Mouse (Mus musculus) stomach, postnatal 0 days (tissue): Measurements from ENCODE around the gene Tnfsf4. TPM values are rescaled to one million over a fixed set of nuclear protein-coding genes. Genes with fewer than 3 reads are reported as not detected.

Source experiments
- ATAC-seq: fragments of 200-750 bp; cut with Nextera tagmentation; 2 replicates; pipeline ENCODE4 v1.8.0; 2017; ENCODE audit not compliant: low FRiP score, low TSS enrichment
- DNase-seq: peaks from one replicate; pipeline ENCODE4 v3.0.0-alpha.2; 2016; ENCODE audit warnings: low spot score
- H3K27ac ChIP-seq: fragments of 300-500 bp; sonication (generic); replicated peaks from 2 replicates; pipeline ENCODE4 v1.5.1; 2014; ENCODE audit warnings: mild to moderate bottlenecking, control low read depth
- H3K27me3 ChIP-seq: fragments of 300-500 bp; sonication (generic); 2 replicates; pipeline ENCODE4 v1.6.1; 2014; ENCODE audit warnings: low read length; ENCODE audit not compliant: control insufficient read depth, insufficient read depth
- H3K36me3 ChIP-seq: fragments of 300-500 bp; sonication (generic); 2 replicates; pipeline ENCODE4 v1.6.1; 2014; ENCODE audit warnings: low read length, mixed read lengths; ENCODE audit not compliant: control insufficient read depth, insufficient read depth
- H3K4me1 ChIP-seq: fragments of 300-500 bp; sonication (generic); replicated peaks from 2 replicates; pipeline ENCODE4 v1.6.1; 2014; ENCODE audit warnings: antibody characterized with exemption; ENCODE audit not compliant: control insufficient read depth, insufficient read depth
- H3K4me2 ChIP-seq: fragments of 300-500 bp; sonication (generic); replicated peaks from 2 replicates; pipeline ENCODE4 v1.6.1; 2014; ENCODE audit warnings: low read depth, mild to moderate bottlenecking, control low read depth, moderate library complexity
- H3K4me3 ChIP-seq: fragments of 300-500 bp; sonication (generic); 2 replicates; pipeline ENCODE4 v1.5.1; 2014; ENCODE audit warnings: low read depth, low read length, control low read depth
- H3K9ac ChIP-seq: fragments of 300-500 bp; sonication (generic); 2 replicates; pipeline ENCODE4 v1.6.1; 2014; ENCODE audit warnings: mild to moderate bottlenecking, low read length, control low read depth, mixed read lengths
- H3K9me3 ChIP-seq: fragments of 300-500 bp; sonication (generic); 2 replicates; pipeline ENCODE4 v1.6.1; 2016; ENCODE audit warnings: low read length; ENCODE audit not compliant: control insufficient read depth
- CTCF ChIP-seq: IDR thresholded peaks from 2 replicates; pipeline ENCODE4 v1.5.1; 2016; ENCODE audit warnings: antibody characterized with exemption, low read depth, mild to moderate bottlenecking, moderate library complexity
- EP300 ChIP-seq: optimal IDR thresholded peaks from 2 replicates; pipeline ENCODE3; 2016; ENCODE audit warnings: antibody characterized with exemption
- WGBS: fragments of 180-500 bp; shearing (Covaris S2); extraction: QIAGEN DNeasy Blood & Tissue Kit; methylation state at CpG from one replicate; pipeline ENCODE4 v1.1.7; 2014; 5-methylcytosine and 5-hydroxymethylcytosine counted together
- polyA plus RNA-seq: library from polyadenylated mRNA; unstranded; fragments of >200 nt; fragmentation: Nextera tagmentation; extraction: Ambion mirVana; gene quantifications from 2 replicates; pipeline ENCODE4 v1.2.1, GENCODE M21; 2015

Tnfsf4 gene
- polyA plus RNA-seq, 1 experiment from 2014 or later = 0.24 TPM

DNA sequence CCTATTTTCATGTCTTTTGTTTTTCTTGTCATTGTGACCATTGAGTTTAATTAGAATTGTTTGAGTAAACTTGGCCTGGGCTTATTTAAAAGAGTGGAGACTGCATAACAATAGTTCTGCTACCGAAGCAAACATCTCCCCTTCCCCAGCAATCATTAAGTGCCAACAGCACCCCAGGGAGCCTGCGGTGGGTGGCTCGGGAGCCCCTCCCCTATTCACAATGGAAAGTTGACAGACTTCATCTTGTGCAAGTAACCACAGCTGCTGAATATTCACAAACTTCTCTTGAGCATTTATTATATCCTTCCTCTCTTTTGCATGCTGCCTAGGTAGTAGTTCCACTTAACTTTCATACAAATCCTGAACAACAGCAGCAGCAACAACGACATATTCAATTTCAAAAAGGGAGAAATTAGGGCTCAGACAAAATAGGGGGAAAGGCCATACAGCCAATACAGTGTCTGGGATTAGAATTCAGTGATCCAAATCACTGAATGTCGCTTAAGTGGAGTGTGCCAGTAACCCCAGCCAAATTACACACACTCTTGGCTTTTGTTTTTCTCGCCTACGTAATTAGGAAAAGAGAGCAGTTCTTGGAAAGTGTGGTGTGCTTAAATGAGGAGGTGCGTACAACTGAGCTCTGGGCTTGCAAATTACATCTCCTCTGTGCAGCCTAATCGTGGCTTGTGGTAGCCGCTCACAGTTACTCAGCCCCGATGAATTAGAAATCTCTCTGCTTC, 15.4 kb upstream of the Tnfsf4 start:
- ATAC-seq (no peak), DNase-seq (no peak)
- H3K36me3 ChIP-seq = no peaks in the 10 kb centered on the region
- WGBS = 28% methylated on average over 11 of the region's 11 CpGs
- H3K27ac ChIP-seq = no peak overlapping the region
- no peaks in the 10 kb centered on the region for H3K9me3 ChIP-seq
- H3K4me3 ChIP-seq = no peak overlapping the region
- no peaks in the 10 kb centered on the region for H3K27me3 ChIP-seq
- no peak overlapping the region for H3K4me2 ChIP-seq
- TF ChIP-seq CTCF (no peak), EP300 (no peak)
- H3K4me1 ChIP-seq = no peaks in the 10 kb centered on the region
- H3K9ac ChIP-seq = no peak overlapping the region

DNA sequence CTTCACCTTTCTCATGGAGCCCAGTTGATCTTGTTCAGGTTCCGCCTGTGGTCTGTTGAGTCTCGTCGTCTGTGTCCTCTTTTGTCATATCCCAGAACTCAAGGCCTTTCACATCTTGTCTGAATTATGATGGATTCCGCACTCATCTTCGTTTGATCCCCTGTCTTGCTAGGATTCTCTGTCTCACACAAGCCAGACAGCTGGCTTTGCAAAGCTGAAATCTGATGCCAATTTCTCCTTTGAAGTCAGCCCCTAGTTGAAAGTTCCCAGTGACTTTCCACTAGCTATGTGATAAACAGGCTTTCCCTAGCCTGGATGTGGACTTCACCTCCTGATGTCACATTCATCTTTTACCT, 14.8 kb upstream of the Tnfsf4 start:
- no peaks in the 10 kb centered on the region for H3K9me3 ChIP-seq
- H3K9ac ChIP-seq = no peak overlapping the region
- 41% methylated on average over 5 of the region's 5 CpGs for WGBS
- H3K27me3 ChIP-seq = no peaks in the 10 kb centered on the region
- no peak overlapping the region for H3K4me3 ChIP-seq
- no peaks in the 10 kb centered on the region for H3K4me1 ChIP-seq
- TF ChIP-seq CTCF = no peak
- TF ChIP-seq EP300 = no peak
- H3K36me3 ChIP-seq = no peaks in the 10 kb centered on the region
- no peak for ATAC-seq
- no peak overlapping the region for H3K27ac ChIP-seq
- H3K4me2 ChIP-seq = no peak overlapping the region
- DNase-seq = no peak

DNA sequence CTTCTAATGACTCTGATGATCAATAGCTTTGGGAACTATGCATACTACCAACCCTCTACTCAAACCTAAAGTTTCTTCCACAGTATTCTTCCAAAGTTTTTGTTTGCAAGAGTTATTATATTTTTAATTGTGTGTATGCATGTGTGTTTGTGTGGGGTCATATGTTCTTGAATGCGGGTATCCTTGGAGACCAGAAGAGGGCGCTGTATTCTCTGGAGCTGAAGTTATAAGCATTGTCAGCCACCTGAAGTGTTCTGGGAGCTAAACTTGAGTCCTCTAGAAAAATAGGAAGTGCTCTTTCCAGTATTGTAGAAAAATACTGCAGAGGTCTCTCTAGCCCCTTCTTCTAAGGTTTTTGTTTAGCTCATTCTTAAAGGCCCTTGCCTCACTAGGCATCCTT, 5.1 kb upstream of the Tnfsf4 start:
- Histone ChIP-seq H3K27me3 (no peaks in the 10 kb centered on the region), H3K36me3 (no peaks in the 10 kb centered on the region), H3K9ac (no peak overlapping the region), H3K4me3 (no peak overlapping the region), H3K4me1 (no peaks in the 10 kb centered on the region), H3K9me3 (no peaks in the 10 kb centered on the region), H3K27ac (no peak overlapping the region), H3K4me2 (no peak overlapping the region)
- ATAC-seq (no peak), DNase-seq (no peak)
- TF ChIP-seq CTCF (peak; percentile 23), EP300 (no peak)
- WGBS = 70% methylated on average over 2 of the region's 2 CpGs

DNA sequence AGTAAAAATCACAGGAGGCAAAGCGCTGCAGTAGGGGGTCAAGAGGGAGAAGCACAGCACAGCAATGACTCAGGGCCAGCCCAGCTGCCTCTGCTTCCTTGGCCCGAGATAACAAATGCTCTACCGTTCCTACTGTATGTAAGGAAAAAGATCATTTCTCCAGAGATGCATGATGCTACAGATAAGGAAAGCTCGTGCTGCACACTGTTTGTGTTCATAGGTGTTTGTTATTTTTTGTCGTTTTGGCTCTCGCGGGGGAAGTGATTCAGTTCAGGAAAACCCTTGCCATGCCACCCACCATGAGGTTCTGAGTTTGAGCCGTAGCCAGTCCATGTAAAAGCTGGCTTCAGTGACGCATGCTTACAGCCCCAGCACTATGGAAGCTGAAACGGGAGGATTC, 2.3 kb upstream of the Tnfsf4 start:
- Histone ChIP-seq H3K4me3 (no peak overlapping the region), H3K36me3 (no peaks in the 10 kb centered on the region), H3K27me3 (no peaks in the 10 kb centered on the region), H3K4me1 (no peaks in the 10 kb centered on the region), H3K4me2 (no peak overlapping the region), H3K27ac (no peak overlapping the region), H3K9ac (no peak overlapping the region), H3K9me3 (no peaks in the 10 kb centered on the region)
- no peak for ATAC-seq
- DNase-seq = no peak
- WGBS = 70% methylated on average over 10 of the region's 10 CpGs
- TF ChIP-seq EP300 (no peak), CTCF (no peak)

DNA sequence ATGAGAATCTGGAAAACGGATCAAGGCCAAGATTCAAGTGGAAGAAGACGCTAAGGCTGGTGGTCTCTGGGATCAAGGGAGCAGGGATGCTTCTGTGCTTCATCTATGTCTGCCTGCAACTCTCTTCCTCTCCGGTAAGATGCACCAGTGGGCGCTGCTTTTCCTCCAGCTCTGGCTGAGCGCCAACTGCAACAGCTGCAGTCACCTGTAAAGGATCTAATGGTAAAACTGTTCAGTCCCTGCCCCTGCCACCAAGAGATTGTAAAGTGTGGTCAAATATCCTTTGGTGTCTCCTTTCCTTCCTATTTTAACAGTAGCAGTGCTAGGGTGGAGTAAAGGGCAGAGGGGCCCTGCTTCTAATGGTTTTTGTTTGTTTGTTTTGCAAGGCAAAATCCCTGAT, 401 bp downstream of the Tnfsf4 start:
- Histone ChIP-seq H3K36me3 (no peaks in the 10 kb centered on the region), H3K4me2 (no peak overlapping the region), H3K27me3 (no peaks in the 10 kb centered on the region), H3K9me3 (no peaks in the 10 kb centered on the region), H3K9ac (no peak overlapping the region), H3K4me1 (no peaks in the 10 kb centered on the region), H3K4me3 (no peak overlapping the region), H3K27ac (no peak overlapping the region)
- TF ChIP-seq CTCF (peak; percentile 13; the same call in 1 of the 2 replicates), EP300 (no peak)
- DNase-seq (peak; percentile 33), ATAC-seq (no peak)
- WGBS = 33% methylated on average over 5 of the region's 5 CpGs

DNA sequence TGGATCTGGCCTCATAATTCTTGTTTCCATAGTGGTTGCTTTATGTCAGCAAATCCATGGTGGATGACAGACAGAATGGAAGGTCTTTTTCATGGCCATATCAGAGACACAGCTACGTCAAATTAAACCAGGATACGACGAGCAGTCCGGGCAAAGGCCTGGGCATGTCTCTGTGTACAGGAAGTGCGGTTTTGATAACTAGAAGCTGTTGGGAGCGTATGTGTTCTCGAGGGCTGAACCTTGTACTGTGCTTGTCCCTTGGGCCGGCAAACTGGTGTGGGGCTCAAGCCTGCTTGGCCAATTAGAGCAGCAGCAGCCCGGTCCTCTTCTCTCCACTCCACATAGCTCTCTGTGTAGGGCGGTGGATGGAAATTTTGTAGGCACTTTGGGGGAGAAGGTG, 1.1 kb downstream of the Tnfsf4 start:
- ATAC-seq (peak; percentile 95), DNase-seq (peak; percentile 52)
- H3K9me3 ChIP-seq = no peaks in the 10 kb centered on the region
- no peak overlapping the region for H3K4me3 ChIP-seq
- H3K4me1 ChIP-seq = no peaks in the 10 kb centered on the region
- no peaks in the 10 kb centered on the region for H3K27me3 ChIP-seq
- H3K36me3 ChIP-seq = no peaks in the 10 kb centered on the region
- no peak overlapping the region for H3K9ac ChIP-seq
- TF ChIP-seq EP300 (no peak), CTCF (no peak)
- 58% methylated on average over 10 of the region's 10 CpGs for whole genome bisulfite sequencing
- no peak overlapping the region for H3K27ac ChIP-seq
- H3K4me2 ChIP-seq = no peak overlapping the region
